Mouse (Mus musculus) lung, postnatal 14 days (tissue): ENCODE data around the gene Rxfp1.

ENCODE experiments used
- DNase-seq: peaks from one replicate; pipeline ENCODE4 v3.0.0; 2021

The Rxfp1 gene

DNA sequence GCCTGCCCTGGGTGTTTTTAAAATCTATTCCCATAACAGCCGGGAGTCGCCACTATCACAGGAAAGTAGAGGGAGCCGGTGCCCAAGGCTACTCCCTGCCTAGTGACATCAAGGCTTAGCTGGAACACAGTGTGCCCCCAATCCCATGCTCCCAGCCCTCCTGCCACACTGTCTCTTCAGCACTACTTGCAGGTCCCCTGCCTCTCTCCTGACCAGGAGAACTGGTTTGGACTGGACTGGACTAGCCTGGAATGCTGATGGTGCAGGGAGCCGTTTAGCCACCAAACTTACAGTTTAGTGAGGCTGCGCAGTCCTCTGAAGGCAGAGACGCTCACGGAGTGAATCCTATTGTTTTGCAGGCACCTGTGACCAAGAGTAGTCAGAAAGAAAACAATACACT, 67.1 kb downstream of the Rxfp1 start:
- DNase-seq, result no peak

DNA sequence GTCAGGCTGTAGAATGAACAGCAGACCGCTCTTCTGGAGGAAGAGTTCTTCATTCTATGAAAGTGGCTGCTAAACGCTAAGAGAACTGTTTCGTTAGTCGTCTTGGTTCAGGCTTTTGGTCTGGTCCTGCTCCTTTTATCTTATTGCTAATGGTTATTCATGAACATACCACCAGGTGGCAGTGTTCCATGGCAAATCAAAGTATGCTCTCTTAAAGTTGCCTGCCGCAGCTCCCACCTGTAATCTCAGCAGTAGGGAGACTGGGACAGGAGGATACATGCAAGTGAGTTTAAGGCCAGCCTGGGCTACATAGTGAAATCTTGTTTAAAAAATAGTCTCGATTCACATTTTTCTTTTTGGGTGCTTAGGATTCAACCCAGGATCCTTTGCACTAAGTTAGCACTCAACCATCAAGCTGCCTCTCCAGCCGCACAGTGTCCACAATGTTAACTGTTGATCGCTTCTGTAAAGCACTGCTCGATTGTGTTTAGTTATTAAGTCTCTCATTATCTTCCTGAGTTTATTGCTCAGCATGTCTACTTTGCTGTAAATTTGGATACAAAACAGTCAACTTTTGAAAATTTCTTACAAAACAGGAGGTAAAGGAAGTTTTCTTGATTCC, 72.8 kb downstream of the Rxfp1 start:
- DNase-seq, result peak; percentile 61

DNA sequence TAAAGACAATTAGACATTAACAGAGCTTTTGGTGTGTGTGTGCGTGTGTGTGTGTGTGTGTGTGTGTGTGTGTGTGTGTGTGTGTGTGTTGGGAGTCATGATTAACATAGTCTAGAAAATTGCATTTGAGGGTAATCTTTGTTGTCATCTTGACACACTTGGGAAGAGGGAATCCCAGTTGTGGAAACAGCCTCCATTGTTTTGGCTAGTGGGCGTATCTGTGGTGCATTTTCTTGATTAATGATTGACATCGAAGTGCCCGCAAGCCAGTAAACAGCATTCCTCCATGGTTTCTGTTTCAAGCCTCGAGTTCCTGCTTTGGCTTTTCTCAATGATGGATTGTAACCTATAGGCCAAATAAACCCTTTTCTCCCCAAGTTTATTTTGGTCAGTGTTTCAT, 81.0 kb downstream of the Rxfp1 start:
- no peak for DNase-seq

DNA sequence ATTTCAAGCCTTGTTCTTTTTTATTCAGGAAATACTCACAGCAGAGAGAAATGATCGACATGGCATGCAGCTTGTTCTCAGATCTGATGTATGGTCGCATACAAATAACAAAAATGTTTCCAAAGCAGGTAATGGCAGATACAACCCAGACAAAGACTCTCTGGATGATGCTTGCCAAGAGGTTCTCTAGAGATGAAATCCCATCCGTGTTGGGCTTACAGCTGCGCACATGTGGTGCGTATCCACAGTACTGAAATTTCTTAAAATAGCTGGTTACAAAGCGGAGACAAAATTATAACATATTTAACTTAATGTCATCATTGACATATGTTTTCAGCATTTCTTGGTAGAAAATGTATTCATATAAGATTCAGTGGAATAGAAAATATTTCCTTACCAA, 85.6 kb downstream of the Rxfp1 start:
- DNase-seq, result no peak

DNA sequence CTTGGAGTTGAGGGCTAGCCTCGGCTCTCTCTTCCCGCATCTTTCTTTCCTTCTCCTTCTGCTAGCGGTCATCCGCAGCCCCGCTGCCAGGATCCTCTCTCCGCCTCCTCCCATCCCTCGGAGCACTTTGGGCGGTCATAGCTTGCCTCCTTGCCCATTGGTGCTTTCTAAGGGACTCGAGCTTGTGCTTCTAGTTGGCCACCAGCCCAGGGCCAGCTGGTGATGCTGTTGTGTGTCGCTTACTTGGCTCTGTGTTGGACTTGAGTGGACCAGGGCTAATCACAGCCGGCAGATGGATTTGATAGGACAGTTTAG, 108.3 kb downstream of the Rxfp1 start, which contains the start of gene Etfdh:
Etfdh (minus strand) TSS at position 85 of the 315 bp plus-strand sequence.
- peak; percentile 61 for DNase-seq

DNA sequence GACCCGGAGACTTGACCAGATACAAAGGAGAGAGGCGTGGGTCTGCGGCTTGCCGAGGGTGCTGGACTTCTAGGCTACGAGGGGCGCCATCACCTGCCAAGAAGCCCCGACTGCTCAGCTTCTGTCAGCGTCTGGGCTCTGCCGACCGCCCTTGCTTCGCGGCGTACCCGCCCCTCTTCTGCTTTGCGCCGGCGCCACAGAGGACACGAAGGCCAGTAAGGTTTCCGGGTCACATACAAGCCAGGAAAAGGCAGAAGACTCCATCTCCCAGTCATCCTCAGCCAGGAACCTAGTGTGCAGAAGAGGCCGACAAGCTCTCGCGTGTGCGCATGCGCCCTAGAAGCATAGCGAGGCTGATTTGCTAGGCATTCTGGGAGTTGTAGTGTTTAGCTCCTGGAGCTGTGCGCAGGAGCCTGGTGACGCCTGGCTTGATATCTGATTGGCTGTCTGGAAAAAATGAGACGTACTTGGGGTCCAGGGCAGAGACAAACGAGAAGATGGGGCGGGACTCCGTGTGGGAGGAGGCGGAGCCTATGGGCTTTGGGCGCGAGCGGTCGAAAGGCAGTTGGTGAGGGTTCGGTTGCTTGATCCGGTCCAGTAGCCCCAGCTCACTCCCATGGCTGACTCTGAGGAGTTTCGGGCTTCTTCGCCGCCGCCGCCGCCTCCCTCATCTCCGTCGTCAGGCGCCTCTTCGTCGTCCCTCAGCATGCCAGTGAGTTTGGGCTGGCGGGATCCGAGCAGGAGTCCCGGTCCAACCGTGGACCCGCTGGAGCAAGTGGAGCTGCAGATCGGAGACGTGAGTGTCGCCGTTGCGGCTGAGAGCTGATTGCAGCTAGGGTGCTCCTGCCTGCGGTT, 108.9 kb downstream of the Rxfp1 start, which contains the start of gene 4930579G24Rik:
4930579G24Rik (plus strand) TSS at position 519 of the 855 bp plus-strand sequence.
- peak; percentile 94 for DNase-seq

DNA sequence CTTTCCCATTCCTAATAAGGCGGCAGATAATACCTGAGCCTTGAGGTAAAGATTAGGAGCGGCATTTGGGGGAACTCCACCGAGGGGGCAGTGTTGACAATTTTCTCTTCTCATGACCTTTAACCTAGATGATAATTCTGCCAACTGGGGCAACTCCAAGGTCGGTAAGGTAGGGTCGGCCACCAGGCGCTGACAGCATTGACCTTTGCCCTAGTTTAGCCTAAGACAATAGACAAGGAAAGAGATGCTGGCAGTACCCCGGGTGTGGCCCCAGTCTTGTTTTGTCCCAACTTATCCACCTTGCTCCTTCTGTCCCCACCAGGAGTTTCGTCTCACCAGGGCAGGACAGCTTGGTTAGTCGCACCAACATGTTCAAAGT, 109.5 kb downstream of the Rxfp1 start:
- DNase-seq, result no peak

DNA sequence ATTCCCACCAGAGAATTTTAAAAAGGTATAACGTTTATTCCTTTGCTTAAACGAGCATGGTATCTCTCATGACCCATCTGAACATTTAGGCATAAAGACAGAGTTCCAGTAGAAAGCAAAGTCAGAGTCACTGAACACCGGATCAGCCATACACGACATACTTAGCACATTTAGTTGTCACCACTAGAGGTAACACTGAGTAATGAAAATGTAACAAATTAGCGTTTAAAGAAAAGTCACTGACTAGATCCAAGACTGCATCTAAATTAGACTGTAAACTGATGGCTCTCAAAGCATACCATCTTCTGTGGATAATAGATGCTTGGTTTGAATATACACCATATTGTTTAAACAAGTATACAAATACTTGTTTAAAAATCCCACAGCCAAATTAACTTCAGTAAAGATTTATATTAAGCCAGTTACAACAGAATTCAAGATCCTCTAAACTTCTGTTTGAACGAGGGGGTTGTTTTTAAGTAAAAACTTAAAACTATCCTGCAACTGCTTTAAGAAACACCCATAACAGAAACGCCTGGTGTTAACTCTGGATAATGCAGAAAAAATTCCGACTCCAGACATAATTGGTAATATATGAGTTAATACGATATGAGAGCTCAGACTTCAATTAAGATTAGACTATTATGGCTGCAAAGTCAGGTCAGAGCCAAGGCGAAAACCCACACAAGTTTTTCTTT, 110.0 kb downstream of the Rxfp1 start:
- no peak for DNase-seq

DNA sequence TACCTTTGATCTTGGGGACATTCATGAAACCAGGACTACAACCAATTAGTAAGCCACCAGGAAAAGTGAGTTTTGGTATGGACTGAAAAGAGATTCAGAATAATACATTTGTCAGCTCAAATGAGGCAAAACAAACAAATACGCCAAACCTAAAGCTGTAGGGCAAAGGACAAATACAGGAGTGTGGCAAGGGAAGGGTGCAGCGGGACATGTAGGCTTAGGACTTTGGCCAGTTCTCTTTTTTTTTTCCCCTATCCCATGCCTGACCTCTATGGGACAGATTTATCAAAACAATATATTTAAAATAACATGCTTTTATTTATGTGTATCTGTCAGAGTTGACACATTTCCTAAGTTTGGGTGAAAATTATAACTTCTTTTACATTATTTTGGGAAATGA, 127.8 kb downstream of the Rxfp1 start:
- DNase-seq, result no peak

DNA sequence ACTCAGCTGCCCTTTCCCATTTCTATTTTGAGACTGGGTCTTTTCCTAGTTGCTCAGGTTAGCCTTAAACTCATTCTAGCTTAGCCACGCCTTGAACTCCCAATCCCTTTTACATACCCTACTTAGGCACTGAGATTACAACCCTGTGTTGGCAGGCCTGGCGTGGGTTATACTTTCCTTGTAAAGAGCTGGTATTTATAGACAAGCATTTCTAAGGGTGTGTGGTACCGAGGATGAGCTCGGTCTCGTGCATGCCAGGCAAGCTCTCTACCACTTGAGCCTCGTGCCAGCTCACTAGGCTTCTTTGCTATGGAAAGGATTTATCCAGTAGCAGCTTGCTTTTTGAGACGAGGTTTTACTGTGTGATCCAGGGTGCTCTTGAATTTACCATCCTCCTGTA, 142.2 kb downstream of the Rxfp1 start:
- DNase-seq, result no peak

DNA sequence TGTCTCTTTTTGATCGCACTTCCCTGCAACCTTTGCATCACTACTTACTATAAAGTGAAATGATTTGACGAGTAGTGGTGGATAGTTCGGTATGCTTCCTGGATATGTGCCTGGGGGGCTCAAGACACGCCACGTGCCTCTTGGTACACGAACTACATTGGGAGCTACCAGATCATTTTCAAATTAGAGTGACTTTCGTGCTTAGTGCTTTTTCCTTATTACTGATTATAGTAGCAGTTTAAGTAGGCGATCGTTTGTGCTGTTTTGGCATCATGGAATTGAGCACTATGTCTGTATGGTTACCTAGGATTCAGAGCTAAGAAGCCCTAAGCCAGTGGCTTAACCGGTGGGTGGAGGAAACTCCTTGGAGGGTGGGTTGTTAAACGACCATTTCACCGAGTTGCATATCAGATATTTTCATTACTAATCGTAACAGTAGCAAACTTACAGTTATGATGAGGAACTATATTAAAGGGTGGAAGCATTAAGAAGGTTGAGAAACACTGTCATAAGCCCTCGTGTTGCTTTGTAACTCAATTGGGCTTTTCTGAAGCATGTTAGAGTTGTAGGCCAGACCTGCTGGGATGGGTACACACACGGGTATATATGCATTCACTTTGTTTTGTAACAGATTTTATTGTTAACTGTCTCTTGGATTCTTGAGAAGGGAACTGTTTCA, 145.7 kb downstream of the Rxfp1 start:
- no peak for DNase-seq
